In genomic region chr6:145864171-145864570, GRCm38 (mm10) we compare ENCODE assay signal across 8 mouse cellular contexts. TPM values are rescaled to one million over a fixed set of nuclear protein-coding genes. Genes with fewer than 3 reads are reported as not detected.
DNase-seq lines count a peak whose midpoint lies in the region; ATAC-seq and TF ChIP-seq lines count a peak whose summit lies in the region.

No protein-coding gene starts in this region.

- ATAC-seq in embryonic facial prominence, embryonic 11.5 days (replicated peaks; ENCODE audit: insufficient number of reproducible peaks, low FRiP score, low TSS enrichment, low read depth) = no peak
- no peak for ATAC-seq in hindbrain, embryonic 16.5 days
- no peak for ATAC-seq in granulocyte monocyte progenitor cell, adult 5-6 weeks (replicated peaks; ENCODE audit: poor library complexity, severe bottlenecking)

- no peaks in the 10 kb centered on the region for H3K9me3 ChIP-seq in embryonic facial prominence, embryonic 11.5 days (replicated peaks; ENCODE audit: control insufficient read depth, low read length)
- H3K9me3 ChIP-seq in hindbrain, embryonic 16.5 days (ENCODE audit: control insufficient read depth, low read length) = no peaks in the 10 kb centered on the region

- no peaks in the 10 kb centered on the region for H3K36me3 ChIP-seq in embryonic facial prominence, embryonic 11.5 days (replicated peaks; ENCODE audit: control insufficient read depth, insufficient read depth, low read depth, low read length)
- no peaks in the 10 kb centered on the region for H3K36me3 ChIP-seq in hindbrain, embryonic 16.5 days (ENCODE audit: control insufficient read depth, insufficient read depth, low read length)

- peak overlapping the region; percentile 75 for H3K4me3 ChIP-seq in left cerebral cortex, adult 2 months
- H3K4me3 ChIP-seq in embryonic facial prominence, embryonic 11.5 days (ENCODE audit: low read depth, low read length) = peak overlapping the region; percentile 52
- H3K4me3 ChIP-seq in hindbrain, embryonic 16.5 days (ENCODE audit: low read length) = peak overlapping the region; percentile 82

- DNase-seq in left cerebral cortex, adult 2 months (ENCODE audit: extremely low spot score in 1 of 2, low spot score in 2 of 2) = no peak
- no peak for DNase-seq in left cerebral cortex, postnatal 36 days (ENCODE audit: low spot score in 2 of 2)
- DNase-seq in embryonic facial prominence, embryonic 11.5 days (ENCODE audit: low spot score) = peak; percentile 32
- DNase-seq in naive thymus-derived CD4-positive, alpha-beta T cell, adult 2 months (ENCODE audit: low read depth) = peak; percentile 26
- no peak for DNase-seq in adrenal gland, postnatal 10 days
- DNase-seq in kidney, adult 18-20 months = no peak

- WGBS in embryonic facial prominence, embryonic 11.5 days = 0% methylated on average over 8 of the region's 8 CpGs
- WGBS in hindbrain, embryonic 16.5 days = 2% methylated on average over 8 of the region's 8 CpGs

- H3K27me3 ChIP-seq in embryonic facial prominence, embryonic 11.5 days (ENCODE audit: control insufficient read depth, insufficient read depth, low read length) = peaks cover 27% of the 10 kb centered on the region
- 0 out of 2 replicates have a peak, but pooled peaks cover 2% of the 10 kb centered on the region for H3K27me3 ChIP-seq in hindbrain, embryonic 16.5 days (replicated peaks; ENCODE audit: control insufficient read depth, insufficient read depth, low read length)

- no peak overlapping the region for H3K9ac ChIP-seq in embryonic facial prominence, embryonic 11.5 days (replicated peaks; ENCODE audit: low read length)
- peak overlapping the region; percentile 86 for H3K9ac ChIP-seq in hindbrain, embryonic 16.5 days (ENCODE audit: low read depth, low read length)

- no peak for TF ChIP-seq CTCF in left cerebral cortex, adult 2 months (IDR thresholded peaks at IDR 0.05)

- intact Hi-C loops in left cerebral cortex, adult 2 months (cut with DNase I) = loop anchor here (5.0 to 10.0 kb wide), 2 partner anchors 541 to 713 kb away; partner anchors contain the start of genes Fgfr1op2 and Ints13
- intact Hi-C loops in left cerebral cortex, postnatal 36 days (cut with DNase I) = no loop called here

- H3K4me1 ChIP-seq in embryonic facial prominence, embryonic 11.5 days (ENCODE audit: control insufficient read depth, insufficient read depth, low read length) = peaks cover 2% of the 10 kb centered on the region
- peaks cover 18% of the 10 kb centered on the region for H3K4me1 ChIP-seq in hindbrain, embryonic 16.5 days (ENCODE audit: control insufficient read depth, insufficient read depth, low read depth, low read length)

- peak overlapping the region; percentile 95 for H3K4me2 ChIP-seq in embryonic facial prominence, embryonic 11.5 days (ENCODE audit: low read depth, low read length)
- peak overlapping the region; percentile 99 for H3K4me2 ChIP-seq in hindbrain, embryonic 16.5 days (ENCODE audit: low read length)

- peak overlapping the region; percentile 93 for H3K27ac ChIP-seq in left cerebral cortex, adult 2 months
- H3K27ac ChIP-seq in embryonic facial prominence, embryonic 11.5 days (replicated peaks; ENCODE audit: low read depth, low read length) = no peak overlapping the region
- peak overlapping the region; percentile 75; the same call in 1 of the 2 replicates for H3K27ac ChIP-seq in hindbrain, embryonic 16.5 days (ENCODE audit: low read depth, low read length)

RNA-seq across cellular contexts. Expression of gene Bhlhe41, which starts 1.2 kb away (rescaled TPM):
- 10 to 100 TPM; 30.0 to 37.3 TPM for total RNA-seq in left cerebral cortex, adult 2 months (2021)
- total RNA-seq in left cerebral cortex, postnatal 36 days (2021) = 10 to 100 TPM; 31.8 to 33.9 TPM
- 1.7 and 2.0 TPM in 2 replicates for polyA plus RNA-seq in embryonic facial prominence, embryonic 11.5 days (2014; fragmentation: Nextera tagmentation; extraction: Ambion mirVana)
- polyA plus RNA-seq in hindbrain, embryonic 16.5 days (2015; fragmentation: Nextera tagmentation; extraction: Ambion mirVana) = 7.8 and 8.1 TPM in 2 replicates
- total RNA-seq in granulocyte monocyte progenitor cell, adult 5-6 weeks (2014; fragmentation: Nextera tagmentation) = not detected in 2 replicates
- not detected in 2 replicates for total RNA-seq in granulocyte monocyte progenitor cell, adult 5-6 weeks (2017)
- 1 to 10 TPM; 3.7 to 5.6 TPM for total RNA-seq in adrenal gland, postnatal 10 days (2021)

Comparison
In these comparisons a context has a peak if more than half of its experiments do, and no peak if none do; other contexts are left out.
1. DNase-seq: peak in embryonic facial prominence, embryonic 11.5 days (single experiment) and naive thymus-derived CD4-positive, alpha-beta T cell, adult 2 months (single experiment); none in left cerebral cortex, adult 2 months (0 of 2), left cerebral cortex, postnatal 36 days (0 of 2), adrenal gland, postnatal 10 days (single experiment) and kidney, adult 18-20 months (single experiment).
2. RNA of gene Bhlhe41, which starts 1.2 kb away (total RNA-seq): 30.0 to 37.3 TPM in left cerebral cortex, adult 2 months, 31.8 to 33.9 TPM in left cerebral cortex, postnatal 36 days and 3.7 to 5.6 TPM in adrenal gland, postnatal 10 days; not detected in granulocyte monocyte progenitor cell, adult 5-6 weeks; every median in the first group is over 4 times any median in the second.
3. Peak in every context shown above with its lines, with median percentiles within 50 percentile points of each other: H3K4me3 ChIP-seq.